Mouse (Mus musculus): ENCODE measurements around the gene Tas2r136. TPM values are rescaled to one million over a fixed set of nuclear protein-coding genes. Genes with fewer than 3 reads are reported as not detected.

The Tas2r136 gene
- not detected for total RNA-seq (2021)
- polyA plus RNA-seq (2012; rRNA removed) = not detected in 2 replicates
- long read RNA-seq = 0 reads

DNA sequence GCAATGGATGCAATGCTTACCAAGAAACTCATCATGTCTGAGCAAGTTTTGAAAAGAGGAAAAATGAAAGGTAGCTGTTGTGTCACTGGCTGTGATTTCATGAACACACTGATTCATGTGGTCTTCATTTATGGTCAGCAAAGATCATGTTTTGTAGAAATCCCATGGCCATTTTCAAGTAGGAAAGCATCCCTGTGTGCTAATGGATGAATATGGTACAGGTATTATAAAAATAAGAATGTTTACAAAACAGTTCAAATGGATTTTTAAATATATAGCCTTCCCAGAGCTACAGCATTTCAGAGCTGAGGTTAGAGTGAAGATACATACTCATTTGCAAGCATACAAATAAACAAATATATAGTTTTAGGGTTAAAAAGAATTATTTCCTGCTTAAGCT, at the start of gene Tas2r136:
Tas2r136 (minus strand) TSS at position 101 of the 400 bp plus-strand sequence.
- no peak for DNase-seq

DNA sequence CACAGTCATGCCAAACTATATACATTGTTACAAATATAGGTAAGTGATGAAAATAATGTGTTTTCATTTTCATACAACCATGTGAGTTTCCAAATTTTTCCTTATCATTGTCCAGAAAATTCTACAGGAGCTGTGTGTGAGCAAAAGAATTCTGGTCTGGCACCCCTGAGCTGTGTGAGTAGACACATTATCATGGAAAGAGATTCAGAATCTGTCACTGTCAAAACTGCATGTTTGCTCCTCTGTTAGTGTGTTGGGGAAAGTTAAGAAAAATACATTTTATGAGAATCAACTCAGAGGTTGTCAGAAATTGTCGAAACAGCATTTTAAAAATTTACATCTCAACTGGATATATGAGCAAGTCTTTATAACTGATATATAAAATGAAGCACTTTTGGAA, 24.6 kb upstream of the Tas2r136 start, which contains the start of gene Tas2r117:
Tas2r117 (plus strand) TSS at position 301 of the 400 bp plus-strand sequence.
- DNase-seq = no peak

DNA sequence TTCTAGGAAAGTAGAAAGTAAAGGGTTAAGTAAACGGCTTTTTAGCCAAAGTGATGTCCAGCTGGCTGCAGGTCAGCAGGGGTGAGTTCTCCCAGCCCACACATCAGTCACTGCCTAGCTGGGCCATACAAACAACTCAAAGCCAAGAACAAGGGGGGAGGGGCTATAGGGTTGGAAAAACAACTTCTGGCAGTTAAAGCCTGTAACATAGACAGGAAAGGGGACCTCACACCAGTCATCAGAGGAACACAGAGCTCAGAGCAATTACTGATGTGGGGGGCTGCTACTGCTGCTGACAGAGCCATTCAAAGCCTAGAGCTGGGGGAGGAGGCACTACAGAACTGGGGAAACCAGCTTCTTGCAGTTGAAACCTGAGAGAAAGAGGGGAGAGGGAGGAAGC, 17.4 kb upstream of the Tas2r136 start:
- no peak for DNase-seq

DNA sequence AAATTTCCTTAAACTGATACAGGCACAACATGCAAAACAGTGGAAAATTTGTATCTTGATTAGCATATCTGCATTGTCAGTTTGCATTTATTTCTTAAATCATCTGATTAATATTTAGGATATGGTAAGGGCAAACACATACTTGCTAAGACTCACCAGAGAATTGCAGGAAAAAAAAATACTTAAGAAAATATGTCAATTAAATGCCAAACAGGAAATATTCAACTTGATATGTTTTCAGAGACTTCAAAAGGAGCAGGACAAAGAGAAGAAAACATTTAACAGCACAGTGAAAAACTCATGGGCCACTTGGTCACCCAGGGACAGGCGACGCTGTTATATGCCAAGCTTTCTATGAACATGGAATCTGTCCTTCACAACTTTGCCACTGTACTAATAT, 16.1 kb downstream of the Tas2r136 start, which contains the start of gene Tas2r102:
Tas2r102 (plus strand) TSS at position 301 of the 400 bp plus-strand sequence.
- no peak for DNase-seq

DNA sequence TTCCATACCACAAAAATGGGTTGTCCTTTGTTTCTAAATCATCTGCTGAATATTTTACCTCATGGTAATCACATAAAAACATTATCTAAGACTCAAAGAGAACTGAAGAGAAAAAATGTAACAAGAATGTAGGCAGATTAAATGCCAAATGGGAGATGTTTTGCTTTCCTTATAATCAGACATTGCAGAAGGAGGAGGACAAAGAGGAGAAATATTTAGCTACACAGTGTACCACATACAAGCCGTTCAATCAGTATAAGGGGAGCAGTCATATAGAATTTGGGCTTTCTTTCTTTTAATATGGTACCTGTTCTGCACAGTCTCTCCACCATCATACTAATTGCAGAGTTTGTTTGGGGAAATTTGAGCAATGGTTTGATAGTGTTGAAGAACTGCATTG, 23.5 kb downstream of the Tas2r136 start, which contains the start of gene Tas2r124:
Tas2r124 (plus strand) TSS at position 301 of the 400 bp plus-strand sequence.
- DNase-seq = no peak

DNA sequence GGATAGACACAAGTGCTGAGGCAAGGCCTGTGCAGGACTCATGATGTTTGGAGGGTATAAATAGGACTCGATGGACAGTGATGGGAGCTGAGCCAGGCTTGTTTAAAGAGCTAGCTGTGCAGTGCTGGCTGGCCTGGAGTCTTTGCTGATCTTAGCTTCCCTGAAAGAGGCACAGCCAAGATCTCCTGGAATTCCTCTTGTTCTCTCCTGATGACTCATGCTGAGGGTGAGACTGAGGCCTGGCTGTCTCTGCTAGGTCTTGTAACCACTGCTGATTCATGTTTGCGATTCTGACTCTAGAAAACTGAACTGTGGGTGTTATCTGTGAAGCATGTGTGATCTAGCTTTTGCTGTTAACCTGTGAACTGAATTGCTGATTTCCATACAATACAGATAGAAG, 27.8 kb downstream of the Tas2r136 start:
- DNase-seq = peak; percentile 38

DNA sequence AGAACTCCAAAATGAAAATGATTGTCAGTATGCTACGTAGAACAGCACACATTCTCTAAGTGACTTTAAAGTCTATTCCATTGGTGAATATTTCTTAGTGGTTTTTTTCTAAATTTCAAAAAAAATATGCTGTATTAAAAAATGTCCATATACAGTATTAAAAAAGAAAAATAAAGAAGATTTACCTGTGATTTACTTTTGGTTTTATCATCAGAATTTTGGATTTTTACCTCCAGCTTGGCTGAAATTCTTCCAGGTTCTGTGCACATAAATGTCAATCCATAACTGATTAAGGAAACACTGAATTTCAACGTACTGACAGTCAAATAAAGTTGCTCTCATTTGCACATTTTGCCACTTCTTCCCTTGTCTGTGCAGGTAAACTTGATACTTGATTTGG, 40.0 kb downstream of the Tas2r136 start, which contains the start of gene Tas2r115:
Tas2r115 (minus strand) TSS at position 101 of the 400 bp plus-strand sequence.
- DNase-seq = no peak

Other genes with a start within 250 kb of the Tas2r136 start
- gene Prh1, start 208.4 kb downstream of the Tas2r136 start, total RNA-seq (2021) = not detected
- not detected in 2 replicates for gene Prh1, start 208.4 kb downstream of the Tas2r136 start, polyA plus RNA-seq (2012; rRNA removed)
- gene Prp2, start 182.2 kb downstream of the Tas2r136 start, total RNA-seq (2021) = not detected
- gene Prp2, start 182.2 kb downstream of the Tas2r136 start, polyA plus RNA-seq (2012; rRNA removed) = not detected in 2 replicates
- not detected for gene A630073D07Rik, start 126.6 kb downstream of the Tas2r136 start, total RNA-seq (2021)
- gene A630073D07Rik, start 126.6 kb downstream of the Tas2r136 start, polyA plus RNA-seq (2012; rRNA removed) = not detected in 2 replicates
- gene Tas2r120, start 121.2 kb downstream of the Tas2r136 start, total RNA-seq (2021) = not detected
- gene Tas2r120, start 121.2 kb downstream of the Tas2r136 start, polyA plus RNA-seq (2012; rRNA removed) = not detected in 2 replicates
- not detected for gene Tas2r121, start 77.2 kb downstream of the Tas2r136 start, total RNA-seq (2021)
- not detected in 2 replicates for gene Tas2r121, start 77.2 kb downstream of the Tas2r136 start, polyA plus RNA-seq (2012; rRNA removed)
- not detected for gene Tas2r122, start 66.2 kb downstream of the Tas2r136 start, total RNA-seq (2021)
- not detected in 2 replicates for gene Tas2r122, start 66.2 kb downstream of the Tas2r136 start, polyA plus RNA-seq (2012; rRNA removed)
- gene Tas2r115, start 40.1 kb downstream of the Tas2r136 start, total RNA-seq (2021) = not detected
- not detected in 2 replicates for gene Tas2r115, start 40.1 kb downstream of the Tas2r136 start, polyA plus RNA-seq (2012; rRNA removed)
- not detected for gene Tas2r124, start 23.4 kb downstream of the Tas2r136 start, total RNA-seq (2021)
- not detected in 2 replicates for gene Tas2r124, start 23.4 kb downstream of the Tas2r136 start, polyA plus RNA-seq (2012; rRNA removed)
- not detected for gene Tas2r102, start 16.0 kb downstream of the Tas2r136 start, total RNA-seq (2021)
- gene Tas2r102, start 16.0 kb downstream of the Tas2r136 start, polyA plus RNA-seq (2012; rRNA removed) = not detected in 2 replicates
- gene Tas2r117, start 24.7 kb upstream of the Tas2r136 start, total RNA-seq (2021) = not detected
- gene Tas2r117, start 24.7 kb upstream of the Tas2r136 start, polyA plus RNA-seq (2012; rRNA removed) = not detected in 2 replicates
- gene Tas2r123, start 69.0 kb upstream of the Tas2r136 start, total RNA-seq (2021) = not detected
- gene Tas2r123, start 69.0 kb upstream of the Tas2r136 start, polyA plus RNA-seq (2012; rRNA removed) = not detected in 2 replicates
- not detected for gene Tas2r116, start 77.3 kb upstream of the Tas2r136 start, total RNA-seq (2021)
- gene Tas2r116, start 77.3 kb upstream of the Tas2r136 start, polyA plus RNA-seq (2012; rRNA removed) = not detected in 2 replicates
- gene Tas2r110, start 89.8 kb upstream of the Tas2r136 start, total RNA-seq (2021) = not detected
- gene Tas2r110, start 89.8 kb upstream of the Tas2r136 start, polyA plus RNA-seq (2012; rRNA removed) = not detected in 2 replicates
- not detected for gene Tas2r113, start 114.8 kb upstream of the Tas2r136 start, total RNA-seq (2021)
- gene Tas2r113, start 114.8 kb upstream of the Tas2r136 start, polyA plus RNA-seq (2012; rRNA removed) = not detected in 2 replicates
- gene Tas2r125, start 131.5 kb upstream of the Tas2r136 start, total RNA-seq (2021) = not detected
- gene Tas2r125, start 131.5 kb upstream of the Tas2r136 start, polyA plus RNA-seq (2012; rRNA removed) = not detected in 2 replicates
- gene Tas2r129, start 172.9 kb upstream of the Tas2r136 start, total RNA-seq (2021) = not detected
- not detected in 2 replicates for gene Tas2r129, start 172.9 kb upstream of the Tas2r136 start, polyA plus RNA-seq (2012; rRNA removed)
- not detected for gene Tas2r131, start 179.8 kb upstream of the Tas2r136 start, total RNA-seq (2021)
- gene Tas2r131, start 179.8 kb upstream of the Tas2r136 start, polyA plus RNA-seq (2012; rRNA removed) = not detected in 2 replicates
- gene Tas2r109, start 202.8 kb upstream of the Tas2r136 start, total RNA-seq (2021) = not detected
- gene Tas2r109, start 202.8 kb upstream of the Tas2r136 start, polyA plus RNA-seq (2012; rRNA removed) = not detected in 2 replicates

All from adrenal gland, adult 2 months (tissue).